19 mouse cellular contexts compared by ENCODE assay signal in genomic region chr11:32136066-32136465, GRCm38 (mm10).
A peak's percentile ranks its signal among the peaks of the same experiment; 100 is the strongest.
DNase-seq lines count a peak whose midpoint lies in the region; ATAC-seq and TF ChIP-seq lines count a peak whose summit lies in the region.
"Had no signal": no experiment of that assay in that cellular context is flagged by ENCODE, and none has a peak within 500 bp of the region (broad histone marks: within the 10 kb centered on the region; RNA-seq: fewer than 3 reads in every experiment).

No protein-coding gene starts in this region.

- H3K36me3 ChIP-seq in forebrain, embryonic 13.5 days (ENCODE audit: poor library complexity, severe bottlenecking), result no peaks in the 10 kb centered on the region
- H3K36me3 ChIP-seq in forebrain, embryonic 12.5 days (replicated peaks), result no peaks in the 10 kb centered on the region
- no peaks in the 10 kb centered on the region for H3K36me3 ChIP-seq in hindbrain, embryonic 15.5 days
- H3K36me3 ChIP-seq in hindbrain, embryonic 12.5 days, result no peaks in the 10 kb centered on the region
- H3K36me3 ChIP-seq in midbrain, embryonic 11.5 days (ENCODE audit: control insufficient read depth, insufficient read depth, low read length), result no peaks in the 10 kb centered on the region
- H3K36me3 ChIP-seq in midbrain, embryonic 14.5 days (ENCODE audit: control insufficient read depth, insufficient read depth, low read length), result no peaks in the 10 kb centered on the region
- H3K36me3 ChIP-seq in forebrain, postnatal 0 days (ENCODE audit: insufficient read depth), result no peaks in the 10 kb centered on the region
- H3K36me3 ChIP-seq: embryonic facial prominence, embryonic 13.5 days; heart, embryonic 13.5 days; limb, embryonic 10.5 days; midbrain, embryonic 12.5 days had no signal

- no peaks in the 10 kb centered on the region for H3K27me3 ChIP-seq in forebrain, embryonic 13.5 days
- H3K27me3 ChIP-seq in forebrain, embryonic 12.5 days, result 0 out of 2 replicates have a peak, but pooled peaks cover 4% of the 10 kb centered on the region
- no peaks in the 10 kb centered on the region for H3K27me3 ChIP-seq in hindbrain, embryonic 15.5 days
- no peaks in the 10 kb centered on the region for H3K27me3 ChIP-seq in hindbrain, embryonic 12.5 days
- H3K27me3 ChIP-seq in midbrain, embryonic 11.5 days (ENCODE audit: control insufficient read depth, insufficient read depth, low read length), result no peaks in the 10 kb centered on the region
- H3K27me3 ChIP-seq in midbrain, embryonic 14.5 days (ENCODE audit: control insufficient read depth, insufficient read depth, low read length), result no peaks in the 10 kb centered on the region
- no peaks in the 10 kb centered on the region for H3K27me3 ChIP-seq in forebrain, postnatal 0 days (ENCODE audit: insufficient read depth, low read length)
- H3K27me3 ChIP-seq: embryonic facial prominence, embryonic 13.5 days; midbrain, embryonic 12.5 days had no signal

- H3K4me1 ChIP-seq in forebrain, embryonic 13.5 days, result peaks cover 47% of the 10 kb centered on the region
- peaks cover 24% of the 10 kb centered on the region for H3K4me1 ChIP-seq in forebrain, embryonic 12.5 days
- H3K4me1 ChIP-seq in hindbrain, embryonic 15.5 days (replicated peaks), result peaks cover 17% of the 10 kb centered on the region
- H3K4me1 ChIP-seq in hindbrain, embryonic 12.5 days, result peaks cover 22% of the 10 kb centered on the region
- peaks cover 14% of the 10 kb centered on the region for H3K4me1 ChIP-seq in midbrain, embryonic 11.5 days (ENCODE audit: control insufficient read depth, insufficient read depth, low read length)
- H3K4me1 ChIP-seq in midbrain, embryonic 14.5 days (ENCODE audit: control insufficient read depth, insufficient read depth, low read length), result peaks cover 21% of the 10 kb centered on the region
- H3K4me1 ChIP-seq in forebrain, postnatal 0 days (ENCODE audit: insufficient read depth), result no peaks in the 10 kb centered on the region

- peak overlapping the region; percentile 49 for H3K27ac ChIP-seq in forebrain, embryonic 13.5 days
- H3K27ac ChIP-seq in forebrain, embryonic 12.5 days, result no peak overlapping the region
- peak overlapping the region; percentile 49; the same call in 1 of the 2 replicates for H3K27ac ChIP-seq in hindbrain, embryonic 15.5 days (replicated peaks)
- no peak overlapping the region for H3K27ac ChIP-seq in hindbrain, embryonic 12.5 days
- no peak overlapping the region for H3K27ac ChIP-seq in midbrain, embryonic 11.5 days (ENCODE audit: low read depth, low read length)
- no peak overlapping the region for H3K27ac ChIP-seq in midbrain, embryonic 14.5 days (replicated peaks; ENCODE audit: low read depth, low read length)
- no peak overlapping the region for H3K27ac ChIP-seq in forebrain, postnatal 0 days (ENCODE audit: low read depth, low read length)
- H3K27ac ChIP-seq: embryonic facial prominence, embryonic 13.5 days; heart, embryonic 13.5 days; limb, embryonic 10.5 days; midbrain, embryonic 12.5 days had no signal

- 47% methylated on average over 5 of the region's 5 CpGs for WGBS in forebrain, embryonic 13.5 days
- 64% methylated on average over 5 of the region's 5 CpGs for WGBS in forebrain, embryonic 12.5 days
- 44% methylated on average over 5 of the region's 5 CpGs for WGBS in hindbrain, embryonic 15.5 days
- 63% methylated on average over 5 of the region's 5 CpGs for WGBS in hindbrain, embryonic 12.5 days
- WGBS in midbrain, embryonic 11.5 days, result 65% methylated on average over 5 of the region's 5 CpGs
- WGBS in midbrain, embryonic 14.5 days, result 64% methylated on average over 5 of the region's 5 CpGs
- 23% methylated on average over 5 of the region's 5 CpGs for WGBS in forebrain, postnatal 0 days

- H3K4me2 ChIP-seq in forebrain, embryonic 13.5 days, result no peak overlapping the region
- H3K4me2 ChIP-seq in forebrain, embryonic 12.5 days, result no peak overlapping the region
- H3K4me2 ChIP-seq in hindbrain, embryonic 15.5 days, result no peak overlapping the region
- H3K4me2 ChIP-seq in hindbrain, embryonic 12.5 days (replicated peaks), result no peak overlapping the region
- no peak overlapping the region for H3K4me2 ChIP-seq in midbrain, embryonic 11.5 days
- no peak overlapping the region for H3K4me2 ChIP-seq in midbrain, embryonic 14.5 days (ENCODE audit: low read length)
- no peak overlapping the region for H3K4me2 ChIP-seq in forebrain, postnatal 0 days (ENCODE audit: low read depth)
- H3K4me2 ChIP-seq: embryonic facial prominence, embryonic 13.5 days; heart, embryonic 13.5 days; liver, embryonic 11.5 days; midbrain, embryonic 12.5 days had no signal

- H3K4me3 ChIP-seq in forebrain, embryonic 13.5 days, result no peak overlapping the region
- H3K4me3 ChIP-seq in forebrain, embryonic 12.5 days (replicated peaks), result no peak overlapping the region
- H3K4me3 ChIP-seq in hindbrain, embryonic 15.5 days, result no peak overlapping the region
- no peak overlapping the region for H3K4me3 ChIP-seq in hindbrain, embryonic 12.5 days
- no peak overlapping the region for H3K4me3 ChIP-seq in midbrain, embryonic 11.5 days (ENCODE audit: low read depth, low read length)
- no peak overlapping the region for H3K4me3 ChIP-seq in midbrain, embryonic 14.5 days (replicated peaks; ENCODE audit: low read depth, low read length)
- H3K4me3 ChIP-seq in forebrain, postnatal 0 days (ENCODE audit: low read depth, low read length), result no peak overlapping the region
- H3K4me3 ChIP-seq: embryonic facial prominence, embryonic 13.5 days; heart, embryonic 13.5 days; limb, embryonic 10.5 days; midbrain, embryonic 12.5 days had no signal

- H3K9ac ChIP-seq in forebrain, embryonic 13.5 days, result no peak overlapping the region
- H3K9ac ChIP-seq in forebrain, embryonic 12.5 days, result no peak overlapping the region
- H3K9ac ChIP-seq in hindbrain, embryonic 15.5 days, result no peak overlapping the region
- no peak overlapping the region for H3K9ac ChIP-seq in hindbrain, embryonic 12.5 days
- no peak overlapping the region for H3K9ac ChIP-seq in midbrain, embryonic 11.5 days (ENCODE audit: low read length)
- no peak overlapping the region for H3K9ac ChIP-seq in midbrain, embryonic 14.5 days (replicated peaks; ENCODE audit: low read length)
- H3K9ac ChIP-seq in forebrain, postnatal 0 days, result no peak overlapping the region
- H3K9ac ChIP-seq: embryonic facial prominence, embryonic 13.5 days; heart, embryonic 13.5 days; midbrain, embryonic 12.5 days had no signal

- no peaks in the 10 kb centered on the region for H3K9me3 ChIP-seq in forebrain, embryonic 13.5 days (replicated peaks)
- no peaks in the 10 kb centered on the region for H3K9me3 ChIP-seq in forebrain, embryonic 12.5 days
- no peaks in the 10 kb centered on the region for H3K9me3 ChIP-seq in hindbrain, embryonic 15.5 days
- H3K9me3 ChIP-seq in hindbrain, embryonic 12.5 days (replicated peaks), result no peaks in the 10 kb centered on the region
- no peaks in the 10 kb centered on the region; the same call in 1 of the 2 replicates for H3K9me3 ChIP-seq in midbrain, embryonic 11.5 days (ENCODE audit: control insufficient read depth, low read length)
- no peaks in the 10 kb centered on the region; the same call in 1 of the 2 replicates for H3K9me3 ChIP-seq in midbrain, embryonic 14.5 days (ENCODE audit: control insufficient read depth, low read length)
- H3K9me3 ChIP-seq in forebrain, postnatal 0 days (ENCODE audit: low read length), result no peaks in the 10 kb centered on the region
- H3K9me3 ChIP-seq: embryonic facial prominence, embryonic 13.5 days; heart, embryonic 13.5 days; limb, embryonic 10.5 days; midbrain, embryonic 12.5 days had no signal

- peak; percentile 75 for DNase-seq in midbrain, embryonic 11.5 days (ENCODE audit: low spot score, missing footprints)
- no peak for DNase-seq in midbrain, embryonic 14.5 days
- DNase-seq in forebrain, postnatal 0 days, result peak; percentile 76
- DNase-seq in lung, postnatal 4 days, result no peak
- DNase-seq: adrenal gland, postnatal 10 days; gastrocnemius, postnatal 10 days; kidney, adult 18-20 months; kidney, postnatal 10 days; lung, adult 2 months; lung, postnatal 36 days had no signal

- TF ChIP-seq CTCF in forebrain, postnatal 0 days (IDR thresholded peaks at IDR 0.05; ENCODE audit: low read depth), result 0 out of 2 replicates have a peak, but pooled peaks have one; percentile 13

- peak; percentile 56 for ATAC-seq in forebrain, embryonic 13.5 days
- ATAC-seq in forebrain, embryonic 12.5 days (ENCODE audit: low FRiP score), result no peak
- ATAC-seq in hindbrain, embryonic 15.5 days (ENCODE audit: low FRiP score, low read depth), result peak; percentile 25; the same call in 1 of the 2 replicates
- ATAC-seq in hindbrain, embryonic 12.5 days (ENCODE audit: low FRiP score), result no peak
- ATAC-seq in midbrain, embryonic 11.5 days (ENCODE audit: low FRiP score), result no peak
- no peak for ATAC-seq in midbrain, embryonic 14.5 days (ENCODE audit: low FRiP score, low TSS enrichment)
- ATAC-seq in forebrain, postnatal 0 days, result peak; percentile 62

Comparison
In these comparisons a context has a peak if more than half of its experiments do, and no peak if none do; other contexts are left out.
1. ATAC-seq: peak in forebrain, embryonic 13.5 days (single experiment), hindbrain, embryonic 15.5 days (single experiment) and forebrain, postnatal 0 days (single experiment); none in forebrain, embryonic 12.5 days (single experiment), hindbrain, embryonic 12.5 days (single experiment), midbrain, embryonic 11.5 days (single experiment) and midbrain, embryonic 14.5 days (single experiment).
2. H3K27ac ChIP-seq: peak in forebrain, embryonic 13.5 days (single experiment) and hindbrain, embryonic 15.5 days (single experiment); none in forebrain, embryonic 12.5 days (single experiment), hindbrain, embryonic 12.5 days (single experiment), midbrain, embryonic 11.5 days (single experiment), midbrain, embryonic 14.5 days (single experiment) and forebrain, postnatal 0 days (single experiment).
3. DNase-seq: peak in midbrain, embryonic 11.5 days (single experiment) and forebrain, postnatal 0 days (single experiment); none in midbrain, embryonic 14.5 days (single experiment) and lung, postnatal 4 days (0 of 2).